Mouse (Mus musculus) adrenal gland, postnatal 36 days (tissue): ENCODE results near the gene Gpatch8. TPM values are rescaled to one million over a fixed set of nuclear protein-coding genes. Genes with fewer than 3 reads are reported as not detected.

Source experiments
- DNase-seq, 2 experiments: peaks; one replicate each; pipeline ENCODE4 v3.0.0; 2021; ENCODE audit warnings: mixed read lengths in 1 of 2
- long read RNA-seq, 2 experiments: library from polyadenylated mRNA; stranded (forward); transcript quantifications; one replicate each; pipeline ENCODE4 v2.0.0; 2021; ENCODE audit warnings: borderline sequencing depth in 2 of 2
- total RNA-seq, 2 experiments: library from RNA; stranded (reverse); gene quantifications; 2 replicates each; pipeline ENCODE4 v1.2.3; 2021

The Gpatch8 gene
- total RNA-seq: 10 to 100 TPM; 25.9 to 31.1 TPM
- long read RNA-seq, experiment 1, full-length matches to known transcripts: 12 of 14 reads
- long read RNA-seq, experiment 1, partial matches to known transcripts: 0 of 14 reads
- long read RNA-seq, experiment 1, other reads (novel, unspliced or antisense): 2 of 14 reads
- long read RNA-seq, experiment 2, partial matches to known transcripts: 0 of 2 reads
- long read RNA-seq, experiment 2, other reads (novel, unspliced or antisense): 2 of 2 reads

GRCm38 (mm10) chr11:102556031-102556715, at the start of gene Gpatch8:
Gene Gpatch8 (minus strand): TSS chr11:102556392.
- DNase-seq: peak; percentile 94 to 95

GRCm38 (mm10) chr11:102604777-102605552, 48.8 kb upstream of the Gpatch8 start:
- peak; percentile 49 to 64 for DNase-seq

DNA sequence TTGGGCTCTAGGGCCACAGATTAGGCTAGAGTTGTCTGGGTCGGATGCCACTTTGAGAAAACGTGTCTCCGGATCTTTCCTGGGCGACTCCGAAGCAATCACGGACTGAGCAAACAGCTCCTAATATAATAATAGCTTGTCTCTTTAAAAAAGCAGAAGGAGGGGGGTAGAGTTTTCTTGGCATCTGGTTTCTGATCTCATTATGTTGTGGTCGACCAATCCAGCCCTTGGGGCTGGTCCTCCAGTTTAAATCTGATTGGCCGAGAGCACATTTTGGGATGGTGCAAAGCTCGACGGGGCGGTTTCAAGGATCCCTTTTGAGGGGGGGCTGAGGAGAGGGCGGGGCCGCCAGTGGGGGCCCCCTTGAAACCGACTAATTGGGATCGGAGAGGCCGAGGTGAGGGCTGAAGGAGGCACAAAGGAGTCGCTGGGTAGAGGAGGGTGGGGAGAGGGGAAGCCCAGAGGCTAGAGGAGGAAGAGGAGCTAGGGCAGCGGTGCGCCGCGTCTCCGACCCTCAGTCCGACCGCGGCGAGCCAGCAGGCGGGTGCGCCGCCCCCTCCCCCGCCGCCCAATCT, 47.9 kb upstream of the Gpatch8 start, which contains the start of gene Fzd2:
TSS of gene Fzd2 (plus strand) at position 387 of the 575 bp plus-strand sequence.
- peak; percentile 85 for DNase-seq

- peak; percentile 53 to 75 for DNase-seq
Observed at GRCm38 (mm10) chr11:102603496-102603850, 47.3 kb upstream of the Gpatch8 start.

- DNase-seq: no peak
Observed at GRCm38 (mm10) chr11:102602816-102603495, 46.8 kb upstream of the Gpatch8 start.

DNA sequence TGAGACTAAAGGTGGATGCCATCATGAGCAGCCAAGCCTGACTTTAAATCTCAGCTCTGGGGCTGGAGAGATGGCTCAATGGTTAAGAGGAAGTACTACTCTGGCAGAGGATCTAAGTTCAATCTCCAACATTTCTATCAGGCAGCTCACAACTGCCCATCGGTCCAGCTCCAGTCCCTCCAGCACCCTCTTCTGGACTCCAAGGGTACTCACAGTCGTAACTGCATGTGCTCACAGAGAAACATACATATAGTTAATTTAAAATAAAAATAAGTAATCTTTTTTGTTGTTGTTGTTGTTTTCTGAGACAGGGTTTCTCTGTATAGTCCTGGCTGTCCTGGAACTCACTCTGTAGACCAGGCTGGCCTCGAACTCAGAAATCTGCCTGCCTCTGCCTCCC, 43.7 kb upstream of the Gpatch8 start:
- no peak for DNase-seq

DNA sequence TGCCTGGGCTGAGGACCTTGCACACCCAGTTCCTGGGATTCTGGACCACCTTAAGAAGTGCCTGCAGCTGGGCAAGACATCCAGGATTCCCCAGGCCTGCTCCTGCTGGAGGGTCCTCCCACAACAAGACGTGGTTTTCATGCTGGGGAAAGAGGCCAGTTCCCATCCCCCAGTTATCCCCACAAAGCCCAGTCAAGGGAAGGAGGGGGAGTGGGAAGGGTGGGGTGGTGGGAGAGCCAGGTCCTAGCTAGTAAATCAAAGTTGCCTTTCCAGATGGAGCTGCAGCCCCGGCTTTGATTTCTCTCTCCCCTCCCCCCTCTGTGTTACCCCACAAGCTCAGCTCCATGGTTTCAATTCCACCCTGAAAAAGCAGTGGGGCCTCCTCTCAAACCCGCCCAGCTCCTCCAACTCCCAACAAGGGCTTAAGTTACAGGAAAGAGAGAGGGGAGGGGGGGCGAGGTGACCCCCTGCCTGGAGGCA, 39.2 kb upstream of the Gpatch8 start:
- DNase-seq: no peak

- no peak for DNase-seq
Observed at GRCm38 (mm10) chr11:102587554-102587953, 31.4 kb upstream of the Gpatch8 start.

DNA sequence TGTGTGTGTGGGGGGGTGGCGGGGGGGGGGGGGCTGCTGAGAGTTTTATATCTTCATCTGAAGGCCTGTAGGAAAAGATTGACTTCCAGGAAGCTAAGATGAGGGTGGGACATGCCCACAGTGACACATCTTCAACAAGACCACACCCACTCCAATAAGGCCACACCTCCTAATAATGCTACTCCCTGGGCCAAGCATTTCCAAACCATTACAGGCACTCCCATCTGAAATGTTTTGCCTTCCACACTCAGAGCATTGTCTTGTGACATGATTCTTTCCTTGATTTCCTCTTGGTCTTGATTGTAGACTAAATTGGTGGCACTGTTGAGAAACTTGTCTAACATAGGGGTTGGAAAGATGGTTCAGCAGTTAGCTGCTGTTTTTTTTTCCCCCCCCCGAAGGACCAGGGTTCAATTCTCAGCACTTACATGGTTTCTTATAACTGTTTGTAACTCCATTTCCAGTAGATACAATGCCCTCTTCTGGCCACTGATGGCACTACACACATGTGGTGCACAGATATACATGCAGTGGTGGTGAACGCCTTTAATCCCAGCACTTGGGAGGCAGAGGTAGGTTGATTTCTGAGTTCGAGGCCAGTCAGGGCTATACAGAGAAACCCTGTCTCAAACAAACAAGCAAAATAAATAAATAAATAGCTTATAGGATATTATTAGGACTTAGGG, 30.4 kb upstream of the Gpatch8 start:
- no peak for DNase-seq

DNA sequence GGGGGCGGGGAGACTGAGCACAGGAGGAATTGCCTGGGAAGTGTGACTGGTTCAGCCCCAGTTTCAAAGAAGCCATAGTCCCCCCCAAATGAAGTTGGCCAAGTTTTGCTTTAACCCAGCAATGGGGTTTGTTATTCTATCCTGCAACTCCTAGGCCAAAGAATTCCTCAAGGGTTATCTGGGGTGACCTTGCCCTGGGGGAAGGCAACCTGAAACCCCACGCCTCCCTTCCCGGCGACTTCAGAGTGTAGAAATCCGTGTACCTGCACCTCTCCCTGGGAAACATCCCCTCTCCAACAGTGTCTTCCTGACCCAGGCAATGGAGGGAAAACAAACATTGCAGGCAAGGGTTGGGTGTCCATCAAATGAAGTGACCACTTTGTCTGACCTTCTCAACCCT, 26.5 kb upstream of the Gpatch8 start:
- no peak for DNase-seq

- peak in 1 of 2 experiments; percentile 18 for DNase-seq
Observed at GRCm38 (mm10) chr11:102582016-102582610, 25.9 kb upstream of the Gpatch8 start.

GRCm38 (mm10) chr11:102581281-102582015, 25.3 kb upstream of the Gpatch8 start:
- peak in 1 of 2 experiments; percentile 9 for DNase-seq

GRCm38 (mm10) chr11:102580034-102580330, 23.8 kb upstream of the Gpatch8 start:
- no peak for DNase-seq

GRCm38 (mm10) chr11:102579165-102580033, 23.2 kb upstream of the Gpatch8 start, which contains the start of gene Gm11627:
Gene Gm11627 (minus strand): TSS chr11:102579461.
- DNase-seq: peak in 1 of 2 experiments; percentile 8

DNA sequence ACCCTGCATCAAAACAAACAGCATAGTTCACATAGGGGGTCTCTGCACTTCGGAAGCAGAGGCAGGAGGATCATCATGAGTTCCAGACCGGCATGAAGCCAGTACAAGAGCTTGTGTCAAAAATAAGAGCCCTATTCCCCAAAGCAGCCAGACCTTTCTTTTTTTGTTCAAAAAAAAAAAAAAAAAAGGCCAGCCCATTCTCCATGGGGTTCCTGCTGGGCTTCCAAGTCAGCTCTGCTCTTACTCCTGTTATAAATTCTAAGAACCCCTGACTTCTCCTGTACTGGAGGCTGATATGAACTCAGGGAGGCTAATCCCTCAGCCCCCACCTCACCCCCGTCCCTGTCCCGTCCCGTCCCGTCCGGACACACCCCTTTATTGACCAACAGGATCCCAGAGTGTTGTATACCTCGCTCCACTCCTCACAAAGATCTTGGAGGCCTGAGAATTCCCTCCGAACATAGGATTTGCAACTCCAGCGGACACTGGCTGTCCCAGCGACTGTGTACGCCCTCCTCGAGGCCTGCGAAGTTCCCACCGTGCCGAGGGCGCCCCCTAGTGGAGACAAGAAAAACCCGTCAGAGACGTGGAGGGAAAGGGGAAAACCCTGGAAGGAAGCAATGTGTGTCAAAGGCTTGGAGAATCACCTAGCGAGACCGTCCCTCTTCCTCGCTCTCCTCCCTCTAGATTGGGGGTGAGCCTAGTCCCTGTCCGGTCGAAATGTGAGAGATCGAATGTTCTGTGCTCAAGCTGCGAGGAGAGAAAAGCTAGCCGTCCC, 22.3 kb upstream of the Gpatch8 start:
- DNase-seq: peak; percentile 87 to 92

- DNase-seq: no peak
Observed at GRCm38 (mm10) chr11:102576050-102576754, 20.0 kb upstream of the Gpatch8 start.

DNA sequence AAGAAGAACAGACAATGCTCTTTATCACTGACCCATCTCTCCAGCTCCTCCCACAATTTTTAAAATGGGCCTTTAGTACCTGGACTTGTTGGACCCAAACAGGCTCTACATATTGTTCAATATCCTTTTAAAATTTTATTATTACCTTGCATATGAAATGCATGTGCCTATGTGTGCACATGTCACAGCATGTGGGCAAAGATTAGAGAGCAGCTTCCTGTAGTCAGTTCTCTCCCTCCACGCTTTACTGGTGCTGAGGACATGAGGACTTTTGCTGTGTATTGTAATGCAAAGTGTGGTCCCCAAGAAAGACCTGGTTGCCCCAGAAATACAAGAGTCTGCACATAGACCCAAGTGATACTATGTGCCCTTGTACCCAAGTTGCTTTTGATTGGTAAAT, 18.8 kb upstream of the Gpatch8 start:
- no peak for DNase-seq
